Mouse (Mus musculus) forebrain, embryonic 14.5 days (tissue): ENCODE results near the gene Gm9837. TPM values are rescaled to one million over a fixed set of nuclear protein-coding genes. Genes with fewer than 3 reads are reported as not detected.

Experiments used
- ATAC-seq: fragments of 200-750 bp; cut with Nextera tagmentation; 2 replicates; pipeline ENCODE4 v1.8.0; 2017; ENCODE audit warnings: mild to moderate bottlenecking, moderate library complexity
- DNase-seq: peaks from one replicate; pipeline ENCODE4 v3.0.0-alpha.2; 2015; ENCODE audit warnings: low spot score
- H3K27ac ChIP-seq: fragments of 300-500 bp; sonication (generic); 2 replicates; pipeline ENCODE4 v1.5.1; 2014; ENCODE audit warnings: low read depth, mild to moderate bottlenecking, control low read depth, low read length, moderate library complexity
- H3K27me3 ChIP-seq: fragments of 300-500 bp; sonication (generic); replicated peaks from 2 replicates; pipeline ENCODE4 v1.6.1; 2014; ENCODE audit warnings: low read length, control low read depth, mixed read lengths; ENCODE audit not compliant: control insufficient read depth, insufficient read depth
- H3K36me3 ChIP-seq: fragments of 300-500 bp; sonication (generic); 2 replicates; pipeline ENCODE4 v1.6.1; 2014; ENCODE audit warnings: low read length, control low read depth; ENCODE audit not compliant: control insufficient read depth, insufficient read depth
- H3K4me1 ChIP-seq: fragments of 300-500 bp; sonication (generic); 2 replicates; pipeline ENCODE4 v1.6.1; 2014; ENCODE audit warnings: antibody characterized with exemption, low read length, control low read depth; ENCODE audit not compliant: control insufficient read depth, insufficient read depth
- H3K4me2 ChIP-seq: fragments of 300-500 bp; sonication (generic); 2 replicates; pipeline ENCODE4 v1.6.1; 2014; ENCODE audit warnings: mild to moderate bottlenecking, control low read depth, low read length
- H3K4me3 ChIP-seq: fragments of 300-500 bp; sonication (generic); 2 replicates; pipeline ENCODE4 v1.5.1; 2014; ENCODE audit warnings: low read depth, low read length, control low read depth
- H3K9ac ChIP-seq: fragments of 300-500 bp; sonication (generic); 2 replicates; pipeline ENCODE4 v1.6.1; 2014; ENCODE audit warnings: mild to moderate bottlenecking, low read length, control low read depth, moderate library complexity
- H3K9me3 ChIP-seq: fragments of 300-500 bp; sonication (generic); replicated peaks from 2 replicates; pipeline ENCODE4 v1.6.1; 2016; ENCODE audit warnings: low read length, control low read depth, mixed read lengths; ENCODE audit not compliant: control insufficient read depth
- WGBS: fragments of 180-500 bp; shearing (Covaris S2); extraction: QIAGEN DNeasy Blood & Tissue Kit; methylation state at CpG from one replicate; pipeline ENCODE4 v1.1.7; 2014; 5-methylcytosine and 5-hydroxymethylcytosine counted together
- polyA plus RNA-seq: library from polyadenylated mRNA; unstranded; fragments of >200 nt; fragmentation: Nextera tagmentation; extraction: Ambion mirVana; gene quantifications from 2 replicates; pipeline ENCODE4 v1.2.1, GENCODE M21; 2014

Gene Gm9837
- polyA plus RNA-seq: not detected in 2 replicates

- ATAC-seq: peak; percentile 89
- Histone ChIP-seq H3K9ac (peak within 1 kb of the TSS; percentile 44; the same call in 1 of the 2 replicates), H3K27ac (peak within 1 kb of the TSS; percentile 2; the same call in 1 of the 2 replicates), H3K4me2 (peak within 1 kb of the TSS; percentile 48), H3K27me3 (peaks cover 16% of the 10 kb centered on the region), H3K4me1 (peaks cover 17% of the 10 kb centered on the region), H3K9me3 (no peaks in the 10 kb centered on the region), H3K36me3 (no peaks in the 10 kb centered on the region), H3K4me3 (peak within 1 kb of the TSS; percentile 10)
- WGBS: 1% methylated on average over 29 of the region's 29 CpGs
- DNase-seq: peak; percentile 96
These were observed at the start of gene Gm9837 for GRCm38 (mm10) chr11:53469968-53470695. Gm9837 (minus strand) TSS chr11:53470479.

GRCm38 (mm10) chr11:53519207-53520121 is 49.2 kb upstream of the Gm9837 start, which contains the start of gene Sept8:
Sept8 (plus strand) TSS chr11:53519257.
- DNase-seq (peak; percentile 78), ATAC-seq (peak; percentile 91)
- Histone ChIP-seq H3K36me3 (no peaks in the 10 kb centered on the region), H3K9ac (peak within 1 kb of the TSS; percentile 84), H3K9me3 (no peaks in the 10 kb centered on the region), H3K4me2 (peak within 1 kb of the TSS; percentile 76), H3K27ac (peak within 1 kb of the TSS; percentile 44; the same call in 1 of the 2 replicates), H3K27me3 (no peaks in the 10 kb centered on the region), H3K4me1 (peaks cover 19% of the 10 kb centered on the region), H3K4me3 (peak within 1 kb of the TSS; percentile 77)
- WGBS: 4% methylated on average over 79 of the region's 79 CpGs

GRCm38 (mm10) chr11:53518759-53519158 is 48.5 kb upstream of the Gm9837 start:
- ATAC-seq (no peak), DNase-seq (no peak)
- H3K4me1 ChIP-seq: peaks cover 19% of the 10 kb centered on the region
- H3K4me3 ChIP-seq: no peak overlapping the region
- H3K36me3 ChIP-seq: no peaks in the 10 kb centered on the region
- no peak overlapping the region for H3K27ac ChIP-seq
- no peaks in the 10 kb centered on the region for H3K9me3 ChIP-seq
- no peaks in the 10 kb centered on the region for H3K27me3 ChIP-seq
- no peak overlapping the region; the same call in 1 of the 2 replicates for H3K4me2 ChIP-seq
- WGBS: 65% methylated on average over 5 of the region's 5 CpGs
- no peak overlapping the region for H3K9ac ChIP-seq

- H3K27ac ChIP-seq: no peak overlapping the region
- 68% methylated on average over 8 of the region's 8 CpGs for WGBS
- DNase-seq: no peak
- H3K4me1 ChIP-seq: peaks cover 14% of the 10 kb centered on the region
- H3K36me3 ChIP-seq: no peaks in the 10 kb centered on the region
- H3K9ac ChIP-seq: no peak overlapping the region
- ATAC-seq: no peak
- H3K9me3 ChIP-seq: no peaks in the 10 kb centered on the region
- H3K4me2 ChIP-seq: no peak overlapping the region
- no peaks in the 10 kb centered on the region for H3K27me3 ChIP-seq
- H3K4me3 ChIP-seq: no peak overlapping the region
These were observed 46.7 kb upstream of the Gm9837 start for GRCm38 (mm10) chr11:53516775-53517627.

- Histone ChIP-seq H3K4me3 (no peak overlapping the region), H3K36me3 (no peaks in the 10 kb centered on the region), H3K27ac (no peak overlapping the region), H3K9me3 (no peaks in the 10 kb centered on the region), H3K4me2 (no peak overlapping the region), H3K27me3 (no peaks in the 10 kb centered on the region), H3K4me1 (no peaks in the 10 kb centered on the region), H3K9ac (no peak overlapping the region)
- ATAC-seq (no peak), DNase-seq (peak; percentile 43)
- 57% methylated on average over 5 of the region's 5 CpGs for WGBS
These were observed 40.1 kb upstream of the Gm9837 start for GRCm38 (mm10) chr11:53510351-53510750.

- ATAC-seq: no peak
- 55% methylated on average over 3 of the region's 3 CpGs for WGBS
These were observed 38.3 kb upstream of the Gm9837 start for GRCm38 (mm10) chr11:53508591-53508990.

GRCm38 (mm10) chr11:53508152-53508551 is 37.9 kb upstream of the Gm9837 start:
- Histone ChIP-seq H3K9ac (no peak overlapping the region), H3K9me3 (no peaks in the 10 kb centered on the region), H3K36me3 (no peaks in the 10 kb centered on the region), H3K27me3 (no peaks in the 10 kb centered on the region), H3K4me2 (no peak overlapping the region), H3K4me1 (no peaks in the 10 kb centered on the region), H3K27ac (no peak overlapping the region), H3K4me3 (no peak overlapping the region)
- no peak for DNase-seq
- 69% methylated on average over 7 of the region's 7 CpGs for WGBS
- no peak for ATAC-seq

More at GRCm38 (mm10) chr11:53508591-53508990, 38.3 kb upstream of the Gm9837 start:
- DNase-seq: no peak
- Histone ChIP-seq H3K4me2 (no peak overlapping the region), H3K36me3 (no peaks in the 10 kb centered on the region), H3K9me3 (no peaks in the 10 kb centered on the region), H3K4me3 (no peak overlapping the region), H3K27ac (no peak overlapping the region), H3K27me3 (no peaks in the 10 kb centered on the region), H3K9ac (no peak overlapping the region), H3K4me1 (no peaks in the 10 kb centered on the region)

GRCm38 (mm10) chr11:53507098-53507805 is 37.0 kb upstream of the Gm9837 start:
- no peak overlapping the region for H3K4me3 ChIP-seq
- 85% methylated on average over 9 of the region's 9 CpGs for WGBS
- DNase-seq (no peak), ATAC-seq (no peak)
- no peak overlapping the region for H3K27ac ChIP-seq
- no peak overlapping the region for H3K9ac ChIP-seq
- no peaks in the 10 kb centered on the region for H3K27me3 ChIP-seq
- no peaks in the 10 kb centered on the region for H3K9me3 ChIP-seq
- H3K4me2 ChIP-seq: no peak overlapping the region
- H3K4me1 ChIP-seq: no peaks in the 10 kb centered on the region
- H3K36me3 ChIP-seq: no peaks in the 10 kb centered on the region
